Mouse (Mus musculus) liver (tissue): ENCODE data around the gene Cfap61.

ENCODE experiments used
- DNase-seq: peaks from one replicate; pipeline ENCODE4 v3.0.0-alpha.2; 2020; ENCODE audit warnings: mixed read lengths

Cfap61 gene

DNA sequence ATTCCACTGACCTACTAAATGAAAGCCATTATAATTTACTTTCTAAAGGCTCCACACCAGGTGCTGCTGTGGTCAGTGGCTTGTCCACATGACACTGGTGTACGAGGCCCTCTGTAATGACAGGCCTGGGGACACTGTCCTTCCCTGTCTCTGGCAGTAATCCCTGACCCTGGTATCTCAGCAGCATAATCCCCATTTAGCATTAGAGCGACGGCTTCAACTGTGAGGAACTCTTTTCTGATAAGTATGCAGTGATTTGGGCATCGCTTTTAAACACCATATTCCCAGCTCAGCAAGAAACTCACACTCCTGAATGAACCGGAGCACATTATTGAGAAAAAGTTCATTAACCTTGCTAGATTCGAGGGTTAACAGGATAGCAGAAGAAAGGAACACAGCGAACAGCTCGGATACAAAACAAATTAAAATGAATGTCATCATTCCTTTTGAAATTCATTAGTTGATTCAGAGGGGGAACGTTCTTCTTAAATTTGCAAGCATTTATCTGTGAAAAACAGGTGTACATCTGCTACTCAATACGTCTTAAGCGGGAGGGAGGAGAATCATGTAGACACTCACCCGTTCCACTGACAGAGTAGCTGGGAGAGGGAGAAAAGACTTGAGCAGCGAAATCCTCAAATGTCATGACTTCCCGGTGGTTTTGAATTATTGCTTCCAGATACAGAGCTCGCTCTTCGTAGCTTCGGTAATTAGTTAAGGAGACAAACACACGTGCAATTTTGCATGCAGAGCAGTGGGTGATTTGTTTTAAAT is 325.4 kb downstream of the Cfap61 start:
- no peak for DNase-seq

DNA sequence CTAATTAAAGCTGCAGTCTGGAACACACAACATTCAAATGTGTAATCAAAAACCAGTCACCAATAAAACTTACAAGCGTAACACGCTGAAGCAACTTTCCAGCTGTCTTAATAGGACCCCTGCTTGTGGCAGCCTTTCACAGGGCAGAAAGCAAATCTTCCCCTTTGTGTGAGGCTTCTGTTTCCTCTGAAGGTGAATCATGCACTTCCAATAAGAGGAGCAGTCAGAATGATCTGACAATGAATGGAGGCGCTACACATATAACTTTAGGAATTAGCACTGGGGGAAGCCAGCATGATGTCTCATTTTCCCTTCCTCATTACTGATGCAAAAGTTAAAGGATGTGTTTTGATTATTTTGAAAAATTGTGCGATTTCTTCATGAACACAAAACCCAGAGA is 326.6 kb downstream of the Cfap61 start:
- DNase-seq = no peak

- DNase-seq = no peak
Observed at GRCm38 (mm10) chr2:146262215-146262614, 327.6 kb downstream of the Cfap61 start.

- no peak for DNase-seq
Observed at GRCm38 (mm10) chr2:146262966-146263365, 328.4 kb downstream of the Cfap61 start.
